Mouse (Mus musculus) kidney, adult 2 months (tissue): ENCODE measurements around the gene Fbxo47. TPM values are rescaled to one million over a fixed set of nuclear protein-coding genes. Genes with fewer than 3 reads are reported as not detected.
A peak's percentile ranks its signal among the peaks of the same experiment; 100 is the strongest.

Source experiments
- DNase-seq: peaks from one replicate; pipeline ENCODE4 v3.0.0; 2021
- H3K27ac ChIP-seq: fragments of 200-500 bp; 2 replicates; pipeline ENCODE4 v1.5.1; 2012; ENCODE audit warnings: low read depth, low read length, control low read depth, inconsistent platforms; ENCODE audit not compliant: insufficient read depth
- H3K27me3 ChIP-seq: fragments of 200-500 bp; replicated peaks from 2 replicates; pipeline ENCODE4 v1.6.1; 2012; ENCODE audit warnings: mild to moderate bottlenecking, moderate library complexity, low read length, inconsistent platforms; ENCODE audit not compliant: control insufficient read depth, insufficient read depth
- H3K36me3 ChIP-seq: fragments of 200-500 bp; 2 replicates; pipeline ENCODE4 v1.6.1; 2012; ENCODE audit warnings: mild to moderate bottlenecking, moderate library complexity, low read length, inconsistent platforms; ENCODE audit not compliant: control insufficient read depth, insufficient read depth
- H3K4me1 ChIP-seq: fragments of 200-500 bp; 2 replicates; pipeline ENCODE4 v1.6.1; 2011; ENCODE audit warnings: low read length; ENCODE audit not compliant: control insufficient read depth, insufficient read depth
- H3K4me3 ChIP-seq: fragments of 200-500 bp; 2 replicates; pipeline ENCODE4 v1.5.1; 2011; ENCODE audit warnings: mild to moderate bottlenecking, low read depth, low read length, control low read depth; ENCODE audit not compliant: insufficient read depth
- CTCF ChIP-seq: fragments of 200-500 bp; conservative IDR thresholded peaks from 2 replicates; pipeline ENCODE4 v1.5.1; 2011; ENCODE audit warnings: low read depth, mild to moderate bottlenecking, control low read depth, low read length, moderate library complexity, mixed read lengths; ENCODE audit not compliant: insufficient read depth, insufficient read length
- POLR2A ChIP-seq: fragments of 200-500 bp; IDR thresholded peaks from one replicate; pipeline ENCODE4 v1.6.1; 2011; ENCODE audit warnings: low read depth, low read length, control low read depth
- WGBS: fragments of 180-500 bp; shearing (Covaris S2); methylation state at CpG from one replicate; pipeline ENCODE4 v1.1.7; 2018; 5-methylcytosine and 5-hydroxymethylcytosine counted together
- polyA plus RNA-seq: library from polyadenylated mRNA; depleted of rRNA; stranded (reverse); fragments of >200 nt; gene quantifications from 2 replicates; pipeline ENCODE4 v1.2.3, GENCODE M21; 2012

The Fbxo47 gene
- polyA plus RNA-seq, 1 experiment = 0.33 TPM

GRCm38 (mm10) chr11:97819923-97820322, 64.0 kb downstream of the Fbxo47 start:
- DNase-seq = peak; percentile 61
- 48% methylated on average over 5 of the region's 5 CpGs for WGBS
- H3K4me3 ChIP-seq = no peak overlapping the region
- H3K27ac ChIP-seq = peak overlapping the region; percentile 22; the same call in 1 of the 2 replicates
- no peaks in the 10 kb centered on the region for H3K27me3 ChIP-seq
- no peaks in the 10 kb centered on the region for H3K36me3 ChIP-seq
- TF ChIP-seq POLR2A = no peak
- TF ChIP-seq CTCF = no peak
- H3K4me1 ChIP-seq = peaks cover 63% of the 10 kb centered on the region

GRCm38 (mm10) chr11:97819102-97819501, 64.9 kb downstream of the Fbxo47 start:
- no peaks in the 10 kb centered on the region for H3K36me3 ChIP-seq
- peak overlapping the region; percentile 41 for H3K27ac ChIP-seq
- H3K4me1 ChIP-seq = peaks cover 66% of the 10 kb centered on the region
- WGBS = 66% methylated on average over 4 of the region's 4 CpGs
- no peaks in the 10 kb centered on the region for H3K27me3 ChIP-seq
- no peak overlapping the region for H3K4me3 ChIP-seq
- no peak for DNase-seq
- TF ChIP-seq POLR2A (no peak), CTCF (no peak)

GRCm38 (mm10) chr11:97818571-97818970, 65.4 kb downstream of the Fbxo47 start:
- Histone ChIP-seq H3K36me3 (no peaks in the 10 kb centered on the region), H3K4me1 (peaks cover 71% of the 10 kb centered on the region), H3K27me3 (no peaks in the 10 kb centered on the region), H3K27ac (peak overlapping the region; percentile 41), H3K4me3 (no peak overlapping the region)
- TF ChIP-seq POLR2A (no peak), CTCF (no peak)
- WGBS = 17% methylated on average over 4 of the region's 4 CpGs
- peak; percentile 62 for DNase-seq

DNA sequence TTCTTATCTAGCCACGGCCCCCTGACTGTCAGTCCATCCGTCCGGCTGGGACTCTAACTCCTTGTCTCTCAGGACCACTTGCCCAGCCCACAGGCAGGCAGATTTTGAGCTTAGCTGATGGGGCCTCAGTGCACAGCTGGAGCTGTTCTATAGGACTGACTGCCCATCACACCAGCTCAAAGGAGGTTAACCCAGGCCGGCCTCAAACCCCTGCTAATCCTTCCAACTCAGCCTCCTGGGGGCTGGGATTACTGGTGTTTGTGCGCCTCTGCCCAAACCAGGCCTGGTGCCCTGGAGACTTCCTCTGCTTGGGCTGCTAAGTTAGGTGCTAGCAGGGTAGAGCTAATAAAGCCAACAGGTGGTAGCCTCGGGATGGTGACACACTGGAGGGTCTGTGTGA, 66.0 kb downstream of the Fbxo47 start:
- no peak overlapping the region for H3K4me3 ChIP-seq
- H3K4me1 ChIP-seq = peaks cover 76% of the 10 kb centered on the region
- no peak for DNase-seq
- TF ChIP-seq CTCF (no peak), POLR2A (no peak)
- no peaks in the 10 kb centered on the region for H3K36me3 ChIP-seq
- no peaks in the 10 kb centered on the region for H3K27me3 ChIP-seq
- 87% methylated on average over 6 of the region's 6 CpGs for WGBS
- H3K27ac ChIP-seq = peak overlapping the region; percentile 41

GRCm38 (mm10) chr11:97817379-97817778, 66.6 kb downstream of the Fbxo47 start:
- peak overlapping the region; percentile 67 for H3K27ac ChIP-seq
- peaks cover 77% of the 10 kb centered on the region for H3K4me1 ChIP-seq
- WGBS = 13% methylated on average over 5 of the region's 5 CpGs
- H3K27me3 ChIP-seq = no peaks in the 10 kb centered on the region
- no peak overlapping the region for H3K4me3 ChIP-seq
- no peaks in the 10 kb centered on the region; the same call in 1 of the 2 replicates for H3K36me3 ChIP-seq
- DNase-seq = peak; percentile 90
- no peak for TF ChIP-seq POLR2A
- TF ChIP-seq CTCF = no peak

DNA sequence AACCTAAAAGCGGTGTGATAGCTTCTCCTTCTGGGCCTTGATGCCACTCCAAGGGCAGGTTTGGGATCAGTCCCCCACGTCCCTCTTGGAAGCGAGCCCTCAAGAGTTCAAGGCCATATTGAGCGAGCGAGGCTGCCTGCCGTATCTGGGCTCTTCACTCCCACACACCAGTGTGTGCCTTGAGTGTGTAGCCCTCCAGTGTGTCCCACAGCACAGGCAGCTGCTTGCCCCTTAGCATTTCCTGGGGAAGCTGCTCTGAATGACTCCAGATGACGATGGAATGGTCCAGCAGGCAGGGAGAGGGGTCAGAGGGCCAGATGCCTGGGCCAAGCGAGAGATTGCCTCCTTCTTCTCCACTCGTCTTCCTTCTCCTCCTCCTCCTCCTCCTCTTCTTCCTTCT, 67.0 kb downstream of the Fbxo47 start:
- H3K36me3 ChIP-seq = no peaks in the 10 kb centered on the region; the same call in 1 of the 2 replicates
- no peaks in the 10 kb centered on the region for H3K27me3 ChIP-seq
- 44% methylated on average over 9 of the region's 9 CpGs for WGBS
- no peak overlapping the region for H3K4me3 ChIP-seq
- no peak for TF ChIP-seq CTCF
- no peak for TF ChIP-seq POLR2A
- peaks cover 80% of the 10 kb centered on the region for H3K4me1 ChIP-seq
- peak overlapping the region; percentile 67 for H3K27ac ChIP-seq
- DNase-seq = peak; percentile 59

- Histone ChIP-seq H3K4me3 (no peak overlapping the region), H3K27me3 (no peaks in the 10 kb centered on the region), H3K36me3 (no peaks in the 10 kb centered on the region; the same call in 1 of the 2 replicates), H3K27ac (0 out of 2 replicates have a peak overlapping the region, but pooled peaks have one; percentile 36), H3K4me1 (peaks cover 79% of the 10 kb centered on the region)
- WGBS = 54% methylated on average over 5 of the region's 5 CpGs
- DNase-seq = no peak
- TF ChIP-seq CTCF = no peak
- TF ChIP-seq POLR2A = no peak
These were observed 67.8 kb downstream of the Fbxo47 start for GRCm38 (mm10) chr11:97816176-97816575.
